Mouse (Mus musculus): ENCODE measurements around the gene Nufip2. TPM values are rescaled to one million over a fixed set of nuclear protein-coding genes. Genes with fewer than 3 reads are reported as not detected.

The Nufip2 gene
- polyA plus RNA-seq, 1 experiment from 2014 or later, result 3.9 TPM

- ATAC-seq (replicated peaks; ENCODE audit: low FRiP score, low read depth) (no peak), DNase-seq (ENCODE audit: low spot score) (no peak)
- Histone ChIP-seq H3K4me3 (replicated peaks; ENCODE audit: low read depth, low read length) (no peak within 1 kb of the TSS), H3K9me3 (replicated peaks; ENCODE audit: low read length) (no peaks in the 10 kb centered on the region), H3K9ac (ENCODE audit: low read depth, low read length) (0 out of 2 replicates have a peak within 1 kb of the TSS, but pooled peaks have one; percentile 40), H3K4me1 (replicated peaks; ENCODE audit: insufficient read depth, low read length) (peaks cover 63% of the 10 kb centered on the region), H3K27ac (peak within 1 kb of the TSS; percentile 95), H3K36me3 (ENCODE audit: insufficient read depth, low read length) (no peaks in the 10 kb centered on the region), H3K4me2 (ENCODE audit: low read length) (no peak within 1 kb of the TSS), H3K27me3 (ENCODE audit: insufficient read depth, low read length) (no peaks in the 10 kb centered on the region)
- WGBS, result 84% methylated on average over 5 of the region's 5 CpGs
- TF ChIP-seq CTCF (IDR thresholded peaks at IDR 0.05; ENCODE audit: low read depth), result no peak
Observed at GRCm38 (mm10) chr11:77787707-77788106, 101.8 kb downstream of the Nufip2 start, which contains the start of gene Gm10277. TSS of gene Gm10277 (minus strand) at chr11:77787747.

- TF ChIP-seq CTCF (IDR thresholded peaks at IDR 0.05; ENCODE audit: low read depth), result no peak
- 80% methylated on average over 5 of the region's 5 CpGs for WGBS
- DNase-seq (ENCODE audit: low spot score) (no peak), ATAC-seq (replicated peaks; ENCODE audit: low FRiP score, low read depth) (no peak)
- H3K36me3 ChIP-seq (ENCODE audit: insufficient read depth, low read length), result no peaks in the 10 kb centered on the region
- no peak overlapping the region for H3K4me3 ChIP-seq (replicated peaks; ENCODE audit: low read depth, low read length)
- H3K4me1 ChIP-seq (replicated peaks; ENCODE audit: insufficient read depth, low read length), result peaks cover 51% of the 10 kb centered on the region
- no peaks in the 10 kb centered on the region for H3K27me3 ChIP-seq (ENCODE audit: insufficient read depth, low read length)
- H3K9me3 ChIP-seq (replicated peaks; ENCODE audit: low read length), result no peaks in the 10 kb centered on the region
- H3K9ac ChIP-seq (ENCODE audit: low read depth, low read length), result 0 out of 2 replicates have a peak overlapping the region, but pooled peaks have one; percentile 9
- H3K27ac ChIP-seq, result no peak overlapping the region
- H3K4me2 ChIP-seq (ENCODE audit: low read length), result no peak overlapping the region
Observed at GRCm38 (mm10) chr11:77789512-77789911, 103.6 kb downstream of the Nufip2 start.

GRCm38 (mm10) chr11:77790286-77790685 is 104.3 kb downstream of the Nufip2 start:
- WGBS, result 40% methylated on average over 9 of the region's 9 CpGs
- Histone ChIP-seq H3K27ac (peak overlapping the region; percentile 86), H3K27me3 (ENCODE audit: insufficient read depth, low read length) (no peaks in the 10 kb centered on the region), H3K9ac (ENCODE audit: low read depth, low read length) (0 out of 2 replicates have a peak overlapping the region, but pooled peaks have one; percentile 38), H3K4me1 (replicated peaks; ENCODE audit: insufficient read depth, low read length) (peaks cover 43% of the 10 kb centered on the region), H3K4me2 (ENCODE audit: low read length) (no peak overlapping the region), H3K36me3 (ENCODE audit: insufficient read depth, low read length) (no peaks in the 10 kb centered on the region), H3K4me3 (replicated peaks; ENCODE audit: low read depth, low read length) (no peak overlapping the region), H3K9me3 (replicated peaks; ENCODE audit: low read length) (no peaks in the 10 kb centered on the region)
- no peak for TF ChIP-seq CTCF (IDR thresholded peaks at IDR 0.05; ENCODE audit: low read depth)
- ATAC-seq (replicated peaks; ENCODE audit: low FRiP score, low read depth) (no peak), DNase-seq (ENCODE audit: low spot score) (no peak)

- H3K4me1 ChIP-seq (replicated peaks; ENCODE audit: insufficient read depth, low read length), result peaks cover 33% of the 10 kb centered on the region
- peak overlapping the region; percentile 86 for H3K27ac ChIP-seq
- no peak overlapping the region for H3K4me2 ChIP-seq (ENCODE audit: low read length)
- no peak overlapping the region for H3K4me3 ChIP-seq (replicated peaks; ENCODE audit: low read depth, low read length)
- 0 out of 2 replicates have a peak, but pooled peaks cover 2% of the 10 kb centered on the region for H3K36me3 ChIP-seq (ENCODE audit: insufficient read depth, low read length)
- 0 out of 2 replicates have a peak overlapping the region, but pooled peaks have one; percentile 31 for H3K9ac ChIP-seq (ENCODE audit: low read depth, low read length)
- WGBS, result 36% methylated on average over 8 of the region's 8 CpGs
- DNase-seq (ENCODE audit: low spot score) (no peak), ATAC-seq (replicated peaks; ENCODE audit: low FRiP score, low read depth) (0 out of 2 replicates have a peak, but pooled peaks have one; percentile 49)
- no peak for TF ChIP-seq CTCF (IDR thresholded peaks at IDR 0.05; ENCODE audit: low read depth)
- H3K27me3 ChIP-seq (ENCODE audit: insufficient read depth, low read length), result no peaks in the 10 kb centered on the region
- H3K9me3 ChIP-seq (replicated peaks; ENCODE audit: low read length), result no peaks in the 10 kb centered on the region
Observed at GRCm38 (mm10) chr11:77791241-77791727, 105.3 kb downstream of the Nufip2 start.

Other genes starting within 250 kb of the Nufip2 start
- gene Coro6, start 223.7 kb upstream of the Nufip2 start, polyA plus RNA-seq (2015; fragmentation: Nextera tagmentation; extraction: Ambion mirVana), result 0.09 and 0.42 TPM in 2 replicates
- 5.8 and 6.4 TPM in 2 replicates for gene Ankrd13b, start 196.5 kb upstream of the Nufip2 start, polyA plus RNA-seq (2015; fragmentation: Nextera tagmentation; extraction: Ambion mirVana)
- gene Git1, start 192.6 kb upstream of the Nufip2 start, polyA plus RNA-seq (2015; fragmentation: Nextera tagmentation; extraction: Ambion mirVana), result 10.9 and 11.3 TPM in 2 replicates
- 1.9 and 2.2 TPM in 2 replicates for gene Abhd15, start 171.0 kb upstream of the Nufip2 start, polyA plus RNA-seq (2015; fragmentation: Nextera tagmentation; extraction: Ambion mirVana)
- gene Trp53i13, start 170.2 kb upstream of the Nufip2 start, polyA plus RNA-seq (2015; fragmentation: Nextera tagmentation; extraction: Ambion mirVana), result 34.8 and 36.0 TPM in 2 replicates
- not detected in 2 replicates for gene Gm10392, start 167.0 kb upstream of the Nufip2 start, polyA plus RNA-seq (2015; fragmentation: Nextera tagmentation; extraction: Ambion mirVana)
- 17.5 and 17.7 TPM in 2 replicates for gene Taok1, start 78.3 kb upstream of the Nufip2 start, polyA plus RNA-seq (2015; fragmentation: Nextera tagmentation; extraction: Ambion mirVana)
- not detected in 2 replicates for gene Cryba1, start 39.1 kb downstream of the Nufip2 start, polyA plus RNA-seq (2015; fragmentation: Nextera tagmentation; extraction: Ambion mirVana)
- gene Myo18a, start 77.1 kb downstream of the Nufip2 start, polyA plus RNA-seq (2015; fragmentation: Nextera tagmentation; extraction: Ambion mirVana), result 26.5 and 27.7 TPM in 2 replicates
- gene Gm10277, start 101.6 kb downstream of the Nufip2 start, polyA plus RNA-seq (2015; fragmentation: Nextera tagmentation; extraction: Ambion mirVana), result 0.34 and 0.40 TPM in 2 replicates
- gene Pipox, start 207.9 kb downstream of the Nufip2 start, polyA plus RNA-seq (2015; fragmentation: Nextera tagmentation; extraction: Ambion mirVana), result 20.9 and 24.3 TPM in 2 replicates
- 0.17 TPM in 1 of 2 replicates, not detected in the other for gene Sez6, start 244.6 kb downstream of the Nufip2 start, polyA plus RNA-seq (2015; fragmentation: Nextera tagmentation; extraction: Ambion mirVana)

Data from kidney, postnatal 0 days (tissue).